Mouse (Mus musculus) yolk sac, embryonic 10.5 days (tissue): Measurements from ENCODE around the gene Grid1.

Experiments used
- DNase-seq: peaks from one replicate; pipeline ENCODE4 v3.0.0-alpha.2; 2017; ENCODE audit warnings: low spot score

The Grid1 gene

DNA sequence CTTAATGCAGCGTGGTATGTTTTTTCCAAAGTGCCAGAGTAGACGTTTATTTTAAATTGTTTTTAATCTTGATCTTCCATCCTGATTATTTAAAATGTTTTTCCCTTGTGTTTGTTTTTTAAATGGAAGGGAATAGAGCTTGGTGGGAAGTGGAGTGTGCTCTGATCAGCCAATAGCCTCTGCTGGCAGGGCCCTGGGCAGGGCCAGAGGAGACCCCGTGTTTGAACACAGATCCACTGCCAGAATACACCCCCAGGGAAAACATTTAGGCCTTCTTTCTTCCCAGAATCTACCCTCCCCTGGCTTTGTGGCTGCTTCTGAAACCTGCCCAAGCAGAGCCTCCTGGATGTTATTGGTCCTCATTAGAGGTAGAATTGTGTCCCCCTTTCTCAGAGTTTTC is 188.8 kb downstream of the Grid1 start:
- no peak for DNase-seq

DNA sequence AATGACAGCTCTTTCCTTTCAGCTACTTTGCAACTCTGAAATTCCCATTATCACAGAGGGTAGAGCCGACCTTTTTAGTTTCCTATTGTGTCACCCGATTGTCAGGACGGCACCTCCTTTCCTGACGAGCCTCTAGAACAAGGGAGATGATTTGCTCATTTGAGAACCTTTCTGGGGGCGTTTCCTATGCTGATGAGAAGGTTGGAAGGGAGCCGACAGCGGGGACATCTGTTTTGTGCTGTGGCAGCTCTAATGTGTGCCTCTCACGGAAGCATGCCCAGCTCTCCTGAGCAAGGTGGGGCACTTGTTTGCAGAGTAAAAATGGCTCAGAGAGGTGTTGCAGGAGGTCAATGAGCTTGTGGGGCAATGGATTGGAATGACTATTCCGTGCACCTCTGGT is 189.2 kb downstream of the Grid1 start:
- DNase-seq: no peak

DNA sequence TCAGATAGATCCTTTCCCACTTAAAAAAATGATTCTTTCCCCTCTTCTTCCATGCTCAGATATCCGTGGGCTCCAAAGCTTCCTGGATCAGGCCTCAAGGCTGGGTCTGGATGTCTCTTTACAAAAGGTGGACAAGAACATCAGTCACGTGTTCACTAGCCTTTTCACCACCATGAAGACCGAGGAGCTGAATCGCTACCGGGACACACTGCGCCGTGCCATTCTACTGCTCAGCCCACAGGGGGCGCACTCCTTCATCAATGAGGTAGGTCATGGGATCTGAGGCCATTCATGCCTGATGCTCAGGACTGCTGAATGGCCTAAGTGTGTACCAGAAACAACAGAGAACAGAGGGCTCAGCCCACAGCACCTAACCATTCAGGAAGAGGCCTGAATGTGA is 206.8 kb downstream of the Grid1 start:
- DNase-seq: no peak

DNA sequence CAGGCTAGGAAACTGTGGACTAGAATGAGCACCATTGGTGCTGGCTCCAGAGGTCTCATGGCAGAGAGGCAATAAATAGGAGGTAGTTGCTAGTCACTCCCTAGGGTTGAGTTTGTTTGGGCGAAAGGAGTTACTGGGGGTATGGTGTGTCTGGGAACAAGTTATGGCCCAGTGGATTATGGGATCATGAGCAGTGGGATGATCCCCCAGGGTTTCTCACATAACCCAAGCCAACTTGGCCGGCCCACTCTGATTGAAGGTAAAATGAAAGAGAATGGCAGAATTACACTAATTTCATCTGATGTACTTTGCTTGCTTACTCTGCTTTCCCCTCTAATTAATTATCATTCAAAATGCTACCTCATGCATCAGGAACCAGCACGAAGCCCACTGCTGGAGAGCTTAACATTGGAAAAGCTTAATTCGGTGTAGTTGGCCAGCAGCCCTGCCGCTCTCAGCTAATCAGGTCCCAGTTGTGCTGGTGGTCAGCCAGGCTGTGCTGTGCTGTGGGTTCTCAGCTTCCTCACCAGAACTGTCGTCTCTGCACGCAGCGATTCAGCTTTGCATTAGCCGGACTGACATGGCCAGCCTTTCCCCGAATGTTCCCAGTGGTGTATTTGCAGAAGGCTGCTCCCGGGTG is 207.7 kb downstream of the Grid1 start:
- no peak for DNase-seq

GRCm38 (mm10) chr14:35029626-35030025 is 209.7 kb downstream of the Grid1 start:
- DNase-seq: no peak

DNA sequence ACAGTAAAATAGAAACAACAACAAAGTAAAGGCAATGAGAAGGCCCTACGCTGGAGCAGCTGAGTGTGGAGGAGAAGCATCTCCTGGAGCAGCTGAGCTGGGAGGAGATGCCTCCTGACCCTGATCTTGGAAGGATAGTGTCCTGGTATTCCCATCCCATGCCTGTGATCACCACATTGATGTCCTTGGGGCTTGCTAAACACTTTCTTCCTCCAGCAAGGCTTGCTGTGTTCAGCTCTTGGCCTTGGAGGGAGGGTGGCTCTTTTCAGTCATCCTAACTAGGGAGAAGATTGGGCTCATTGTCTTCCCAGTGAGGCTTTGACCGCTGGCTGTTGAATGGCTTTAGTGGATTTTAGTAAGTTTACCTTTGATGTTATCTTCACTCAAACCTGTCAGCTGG is 210.4 kb downstream of the Grid1 start:
- DNase-seq: no peak

DNA sequence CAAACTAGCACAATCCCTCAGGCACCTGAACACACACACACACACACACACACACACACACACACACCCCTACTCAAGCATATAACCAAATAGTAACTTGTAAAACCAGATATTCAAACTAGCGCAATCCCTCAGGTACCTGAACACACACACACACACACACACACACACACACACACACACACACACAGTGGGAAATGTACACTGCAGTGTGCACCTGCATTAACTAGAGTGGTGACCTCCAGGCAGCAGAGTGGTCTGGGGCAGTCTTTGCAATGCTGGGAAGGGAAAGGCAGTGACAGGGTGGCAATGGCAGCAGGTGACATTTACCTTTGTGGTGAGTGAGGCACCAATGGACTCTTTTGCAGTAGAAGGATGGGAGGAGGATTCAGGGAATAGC is 212.4 kb downstream of the Grid1 start:
- DNase-seq: no peak

DNA sequence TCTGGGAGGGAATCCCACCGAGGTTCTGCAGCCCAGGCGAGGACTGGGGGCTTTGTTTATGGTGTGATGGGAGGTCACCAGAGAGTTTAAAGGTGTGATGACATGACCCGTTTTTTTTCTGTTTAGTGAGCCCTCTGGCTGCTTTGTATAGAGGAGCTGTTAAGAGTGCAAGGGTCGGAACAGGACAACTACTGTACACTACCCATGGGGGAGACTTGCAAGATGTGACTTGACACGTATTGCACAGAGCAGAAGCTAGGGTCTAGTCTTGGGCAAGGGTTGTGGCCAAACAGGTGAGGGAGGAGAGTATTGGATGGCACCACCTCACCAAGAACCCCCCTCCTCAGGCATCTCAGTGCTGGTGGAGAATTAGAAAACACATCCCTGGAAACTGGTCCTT is 224.4 kb downstream of the Grid1 start:
- DNase-seq: no peak

GRCm38 (mm10) chr14:35044918-35045698 is 225.2 kb downstream of the Grid1 start:
- DNase-seq: no peak

- DNase-seq: no peak
Measured at GRCm38 (mm10) chr14:35049231-35049630, 229.3 kb downstream of the Grid1 start.

GRCm38 (mm10) chr14:35054139-35054538 is 234.2 kb downstream of the Grid1 start:
- no peak for DNase-seq

DNA sequence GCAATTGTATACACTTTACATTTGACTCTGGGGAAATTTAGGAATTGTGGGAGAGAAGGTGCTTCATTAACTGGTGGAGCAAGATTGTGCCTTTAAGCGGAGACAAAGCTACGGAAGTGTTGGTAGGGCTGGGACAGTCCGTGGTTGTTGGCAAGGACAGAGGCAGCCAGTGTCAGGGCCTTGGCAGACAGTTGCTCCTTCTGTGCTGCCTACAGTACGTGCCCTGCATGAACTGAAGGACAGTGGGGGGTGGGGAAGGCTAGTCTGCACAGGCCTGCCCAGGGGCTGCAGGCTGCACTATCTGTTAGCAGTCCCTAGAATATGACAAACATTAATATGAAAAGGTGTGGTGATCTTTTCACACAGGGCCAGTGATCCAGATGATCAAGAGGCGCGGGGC is 254.7 kb downstream of the Grid1 start:
- no peak for DNase-seq

DNA sequence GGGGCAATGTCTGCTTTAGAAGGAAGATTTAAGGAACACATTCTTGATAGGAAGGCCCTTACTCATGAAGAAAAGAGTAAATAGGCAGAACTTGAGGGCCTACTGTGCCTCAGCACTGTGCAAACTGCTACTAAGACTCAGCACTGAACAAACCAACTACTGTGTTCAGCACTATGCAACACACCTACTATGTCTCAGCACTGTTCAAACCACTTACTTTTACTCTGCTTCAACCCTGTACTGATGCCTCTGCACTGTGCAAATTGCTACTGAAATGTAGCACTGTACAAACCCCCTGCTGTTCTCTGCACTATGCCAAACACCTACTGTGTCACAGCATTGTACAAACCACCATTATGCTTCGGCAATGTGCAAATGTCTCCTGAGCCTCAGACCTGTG is 260.0 kb downstream of the Grid1 start:
- DNase-seq: no peak

DNA sequence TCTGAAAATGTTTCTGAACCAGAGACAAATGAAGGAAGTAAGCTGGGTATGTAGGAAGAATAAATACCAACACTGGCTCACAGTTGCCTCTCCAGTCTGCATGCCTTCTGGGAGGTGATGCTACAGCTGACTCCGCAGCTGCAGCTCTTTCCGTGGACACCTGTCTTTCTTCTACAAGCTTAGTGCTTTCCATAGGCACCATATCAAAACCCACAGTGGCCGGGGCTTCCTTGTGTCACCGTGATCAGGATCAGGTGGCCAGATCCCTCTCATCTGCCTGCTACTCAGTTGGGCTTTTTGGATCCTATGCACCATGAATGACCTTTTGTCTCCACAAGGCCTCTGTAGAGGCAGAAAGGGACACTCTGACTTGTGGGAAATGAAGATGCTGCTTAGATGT is 272.7 kb downstream of the Grid1 start:
- no peak for DNase-seq

DNA sequence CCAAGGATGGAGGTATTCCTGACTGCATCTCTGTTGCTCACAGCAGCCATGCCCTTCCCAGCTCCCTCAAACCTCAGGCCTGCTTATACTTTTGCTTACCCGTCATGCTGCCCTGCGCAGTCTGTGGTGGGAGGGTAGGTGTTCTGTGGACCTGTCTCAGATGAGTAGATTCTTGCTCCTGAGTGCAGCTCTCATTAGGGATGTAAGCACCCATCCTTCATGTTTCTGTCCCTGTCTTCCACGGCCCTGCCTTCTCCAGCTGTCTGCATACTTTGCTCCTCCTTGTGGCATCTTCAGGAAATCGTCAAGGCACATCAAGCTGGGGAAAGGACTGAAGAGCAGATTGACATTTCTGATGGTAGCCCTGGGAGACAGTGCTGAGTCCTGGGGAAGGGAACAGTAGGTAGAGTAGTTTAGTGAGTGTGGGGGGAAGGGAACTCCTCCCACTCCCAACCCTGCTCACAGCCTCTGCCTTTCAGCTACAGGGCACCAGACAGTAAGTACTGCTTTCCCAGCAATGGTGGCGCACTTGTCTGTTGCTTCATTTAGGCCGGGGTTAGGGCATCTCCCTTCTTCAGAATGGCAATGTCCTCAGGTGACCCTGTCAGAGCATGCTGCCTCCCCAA is 273.8 kb downstream of the Grid1 start:
- DNase-seq: no peak

DNA sequence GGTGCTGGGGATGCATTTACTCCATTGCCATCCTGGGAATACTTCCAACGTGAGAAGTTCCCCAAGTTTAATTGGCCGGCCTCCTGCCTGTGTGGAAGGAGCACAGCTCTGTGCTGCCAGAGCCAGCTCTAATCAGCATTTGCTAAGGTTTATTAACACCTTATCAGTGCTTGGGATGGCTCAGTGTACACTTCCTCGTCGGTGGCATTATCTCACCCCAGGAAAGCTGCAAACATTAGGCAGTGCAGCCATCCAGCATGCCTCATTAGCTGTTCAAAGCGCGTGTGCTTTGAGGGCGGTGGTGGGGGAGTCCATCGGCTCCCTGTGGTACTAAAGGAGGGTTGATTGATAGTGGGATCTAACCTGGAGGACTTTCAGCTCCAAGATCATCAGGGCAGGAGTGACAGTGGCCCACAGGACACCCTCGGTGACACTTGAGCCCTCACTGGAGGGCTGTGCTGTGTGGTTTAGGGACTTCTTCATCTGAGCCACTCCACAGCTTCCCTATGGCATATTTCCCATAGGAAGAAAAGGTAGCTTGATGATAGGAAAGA is 275.7 kb downstream of the Grid1 start:
- no peak for DNase-seq

DNA sequence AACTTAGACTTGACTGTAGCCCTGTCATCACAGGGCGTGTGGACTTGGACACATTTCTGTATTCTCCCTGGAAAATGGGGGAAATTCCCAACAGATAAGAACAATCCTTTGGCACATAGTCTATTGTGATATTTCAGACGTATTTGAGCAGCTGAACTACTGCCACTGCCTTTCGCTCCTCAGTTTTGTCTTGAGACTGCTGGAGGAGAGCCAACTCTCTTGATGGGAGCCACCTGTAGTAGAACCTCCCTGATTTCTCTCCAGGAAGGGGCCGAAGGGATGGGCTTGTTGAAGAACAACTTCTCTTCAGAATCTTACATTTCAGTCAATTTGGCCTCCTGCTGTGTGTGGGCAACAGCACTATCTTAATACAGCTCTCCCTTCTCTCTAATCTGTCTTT is 276.2 kb downstream of the Grid1 start:
- DNase-seq: no peak

DNA sequence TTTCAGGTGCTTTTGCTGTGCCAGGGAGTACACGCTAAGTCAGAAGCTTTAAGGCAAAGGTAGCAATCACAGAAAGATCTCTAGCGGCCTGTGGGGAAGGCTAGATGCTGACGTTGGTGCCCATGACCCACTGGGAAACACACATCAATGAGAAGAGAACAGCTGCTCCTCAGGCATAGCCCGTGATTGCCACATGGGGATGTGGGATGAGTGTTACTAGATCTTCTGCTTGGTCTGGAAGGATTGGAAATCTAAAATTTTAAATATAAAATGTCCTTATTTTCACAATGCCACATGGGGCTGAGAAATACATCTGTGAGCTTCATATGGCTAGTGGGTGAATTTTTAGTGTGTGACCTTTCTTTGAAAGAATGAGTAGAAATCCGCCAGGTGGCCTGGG is 277.3 kb downstream of the Grid1 start:
- no peak for DNase-seq

- no peak for DNase-seq
Measured at GRCm38 (mm10) chr14:35103639-35104210, 283.8 kb downstream of the Grid1 start.

- no peak for DNase-seq
Measured at GRCm38 (mm10) chr14:35107596-35107995, 287.7 kb downstream of the Grid1 start.

GRCm38 (mm10) chr14:35110928-35111327 is 291.0 kb downstream of the Grid1 start:
- no peak for DNase-seq

- no peak for DNase-seq
Measured at GRCm38 (mm10) chr14:35112327-35113275, 292.7 kb downstream of the Grid1 start.
